Mouse (Mus musculus) ES-Bruce4 (cell line): ENCODE results near the gene Tango2. TPM values are rescaled to one million over a fixed set of nuclear protein-coding genes. Genes with fewer than 3 reads are reported as not detected.

ENCODE experiments used
- H3K27ac ChIP-seq: 2 replicates; pipeline ENCODE4 v1.5.1; 2012; ENCODE audit warnings: low read length, inconsistent platforms; ENCODE audit not compliant: insufficient read depth
- H3K27me3 ChIP-seq: 2 replicates; pipeline ENCODE4 v1.6.1; 2012; ENCODE audit warnings: mild to moderate bottlenecking, low read length, inconsistent platforms; ENCODE audit not compliant: control insufficient read depth, poor library complexity, insufficient read depth, severe bottlenecking
- H3K36me3 ChIP-seq: 2 replicates; pipeline ENCODE4 v1.6.1; 2012; ENCODE audit warnings: inconsistent platforms, mild to moderate bottlenecking, low read length, moderate library complexity; ENCODE audit not compliant: control insufficient read depth, poor library complexity, insufficient read depth, severe bottlenecking
- H3K4me1 ChIP-seq: one replicate; pipeline ENCODE4 v1.8.1; 2011; ENCODE audit warnings: low read length; ENCODE audit not compliant: control insufficient read depth, insufficient read depth
- H3K4me3 ChIP-seq: 2 replicates; pipeline ENCODE4 v1.5.1; 2011; ENCODE audit warnings: low read depth, mild to moderate bottlenecking, low read length
- H3K9ac ChIP-seq: 2 replicates; pipeline ENCODE4 v1.6.1; 2012; ENCODE audit warnings: low read depth, mild to moderate bottlenecking, inconsistent platforms; ENCODE audit not compliant: poor library complexity, severe bottlenecking
- H3K9me3 ChIP-seq: replicated peaks from 2 replicates; pipeline ENCODE4 v1.6.1; 2012; ENCODE audit warnings: mild to moderate bottlenecking, low read length, inconsistent platforms; ENCODE audit not compliant: control insufficient read depth, poor library complexity, insufficient read depth, severe bottlenecking
- CTCF ChIP-seq: IDR thresholded peaks from one replicate; pipeline ENCODE4 v1.8.1; 2011; ENCODE audit warnings: low read depth, low read length
- EP300 ChIP-seq: IDR thresholded peaks from 2 replicates; pipeline ENCODE4 v1.6.1; 2011; ENCODE audit warnings: low read depth, low read length; ENCODE audit not compliant: insufficient read depth
- POLR2A ChIP-seq: IDR thresholded peaks from one replicate; pipeline ENCODE4 v1.8.1; 2011; ENCODE audit warnings: low read length; ENCODE audit not compliant: insufficient read depth
- polyA plus RNA-seq: library from polyadenylated mRNA; stranded (reverse); fragments of >200 nt; gene quantifications from 2 replicates; pipeline ENCODE4 v1.2.4, GENCODE M21; 2011; ENCODE audit warnings: low read depth; ENCODE audit not compliant: missing spikeins, insufficient read depth, insufficient read length

The Tango2 gene
- polyA plus RNA-seq, 1 experiment = 19.3 TPM

GRCm38 (mm10) chr16:18288166-18288565 lies 59.7 kb downstream of the Tango2 start:
- peak overlapping the region; percentile 52; the same call in 1 of the 2 replicates for H3K27ac ChIP-seq
- H3K4me1 ChIP-seq = no peaks in the 10 kb centered on the region
- peak overlapping the region; percentile 98 for H3K9ac ChIP-seq
- H3K27me3 ChIP-seq = no peaks in the 10 kb centered on the region
- H3K36me3 ChIP-seq = peaks cover 29% of the 10 kb centered on the region
- TF ChIP-seq CTCF = no peak
- no peak for TF ChIP-seq POLR2A
- TF ChIP-seq EP300 = no peak
- peak overlapping the region; percentile 94 for H3K4me3 ChIP-seq
- H3K9me3 ChIP-seq = no peaks in the 10 kb centered on the region

GRCm38 (mm10) chr16:18275166-18275565 lies 72.7 kb downstream of the Tango2 start:
- no peak overlapping the region for H3K4me3 ChIP-seq
- H3K27ac ChIP-seq = peak overlapping the region; percentile 96
- no peak overlapping the region; the same call in 1 of the 2 replicates for H3K9ac ChIP-seq
- TF ChIP-seq CTCF = no peak
- TF ChIP-seq EP300 = no peak
- no peak for TF ChIP-seq POLR2A
- peaks cover 88% of the 10 kb centered on the region for H3K36me3 ChIP-seq
- H3K27me3 ChIP-seq = no peaks in the 10 kb centered on the region
- H3K4me1 ChIP-seq = no peaks in the 10 kb centered on the region
- no peaks in the 10 kb centered on the region for H3K9me3 ChIP-seq

- Histone ChIP-seq H3K9ac (no peak overlapping the region), H3K9me3 (no peaks in the 10 kb centered on the region), H3K27ac (no peak overlapping the region), H3K36me3 (peaks cover 83% of the 10 kb centered on the region), H3K4me3 (no peak overlapping the region), H3K4me1 (no peaks in the 10 kb centered on the region), H3K27me3 (no peaks in the 10 kb centered on the region)
- TF ChIP-seq POLR2A = no peak
- TF ChIP-seq CTCF = no peak
- no peak for TF ChIP-seq EP300
These were observed 79.7 kb downstream of the Tango2 start for GRCm38 (mm10) chr16:18268182-18268581.

- H3K4me1 ChIP-seq = no peaks in the 10 kb centered on the region
- TF ChIP-seq EP300 (no peak), CTCF (no peak), POLR2A (no peak)
- H3K4me3 ChIP-seq = no peak overlapping the region
- peaks cover 80% of the 10 kb centered on the region for H3K36me3 ChIP-seq
- no peak overlapping the region for H3K27ac ChIP-seq
- no peak overlapping the region for H3K9ac ChIP-seq
- no peaks in the 10 kb centered on the region for H3K27me3 ChIP-seq
- H3K9me3 ChIP-seq = no peaks in the 10 kb centered on the region
These were observed 82.9 kb downstream of the Tango2 start for GRCm38 (mm10) chr16:18265024-18265423.

GRCm38 (mm10) chr16:18258221-18258620 lies 89.7 kb downstream of the Tango2 start, which contains the start of gene Gm49776:
TSS of gene Gm49776 (minus strand) at chr16:18258321.
- H3K9me3 ChIP-seq = no peaks in the 10 kb centered on the region
- H3K27me3 ChIP-seq = no peaks in the 10 kb centered on the region
- peaks cover 90% of the 10 kb centered on the region for H3K36me3 ChIP-seq
- no peaks in the 10 kb centered on the region for H3K4me1 ChIP-seq
- no peak within 1 kb of the TSS for H3K4me3 ChIP-seq
- no peak within 1 kb of the TSS for H3K9ac ChIP-seq
- no peak within 1 kb of the TSS for H3K27ac ChIP-seq
- TF ChIP-seq EP300 (no peak), CTCF (no peak), POLR2A (no peak)

GRCm38 (mm10) chr16:18253866-18254265 lies 94.0 kb downstream of the Tango2 start:
- TF ChIP-seq EP300 (no peak), POLR2A (no peak), CTCF (no peak)

More at GRCm38 (mm10) chr16:18253866-18254265, 94.0 kb downstream of the Tango2 start:
- peaks cover 77% of the 10 kb centered on the region for H3K36me3 ChIP-seq
- no peak overlapping the region for H3K9ac ChIP-seq
- H3K27ac ChIP-seq = no peak overlapping the region
- peaks cover 3% of the 10 kb centered on the region for H3K4me1 ChIP-seq
- H3K9me3 ChIP-seq = no peaks in the 10 kb centered on the region
- H3K27me3 ChIP-seq = no peaks in the 10 kb centered on the region
- H3K4me3 ChIP-seq = no peak overlapping the region
